ENCODE assay signal across 17 mouse cellular contexts in genomic region chrX:48367841-48368240, GRCm38 (mm10). TPM values are rescaled to one million over a fixed set of nuclear protein-coding genes. Genes with fewer than 3 reads are reported as not detected.
DNase-seq lines count a peak whose midpoint lies in the region; ATAC-seq and TF ChIP-seq lines count a peak whose summit lies in the region.
"Had no signal": no experiment of that assay in that cellular context is flagged by ENCODE, and none has a peak within 500 bp of the region (broad histone marks: within the 10 kb centered on the region; RNA-seq: fewer than 3 reads in every experiment).

No protein-coding gene starts in this region.

- H3K27me3 ChIP-seq in liver, adult 2 months (ENCODE audit: control insufficient read depth, insufficient read depth, low read length), result no peaks in the 10 kb centered on the region
- H3K27me3 ChIP-seq: embryonic facial prominence, embryonic 12.5 days; forebrain, embryonic 13.5 days; forebrain, embryonic 15.5 days had no signal

- H3K79me2 ChIP-seq in liver, adult 2 months (ENCODE audit: control insufficient read depth, insufficient read depth, low read length), result no peaks in the 10 kb centered on the region

- no peak overlapping the region for H3K9ac ChIP-seq in liver, adult 2 months (ENCODE audit: low read depth, low read length)
- H3K9ac ChIP-seq: embryonic facial prominence, embryonic 12.5 days; forebrain, embryonic 13.5 days; forebrain, embryonic 15.5 days; forebrain, postnatal 0 days had no signal

- 69% methylated on average over 9 of the region's 9 CpGs for WGBS in liver, adult 2 months

- no peak for TF ChIP-seq POLR2A in liver, adult 2 months (IDR thresholded peaks at IDR 0.05; ENCODE audit: extremely low read depth, insufficient read depth, low read length)

- peak; percentile 54 for DNase-seq in adrenal gland, postnatal 10 days
- DNase-seq in adrenal gland, adult 18-20 months (ENCODE audit: low spot score in 2 of 2), result no peak
- DNase-seq in liver, adult 2 months (ENCODE audit: extremely low read depth, low read depth, low spot score), result peak; percentile 65
- DNase-seq in liver, result no peak
- DNase-seq in adrenal gland, postnatal 25 days, result peak; percentile 8
- DNase-seq in MN1 (ENCODE audit: low spot score), result no peak
- DNase-seq: cerebellum, adult 11-12 months; cerebellum, adult 2 months; cerebellum, adult 9-10 months; cerebellum, postnatal 25 days; forebrain, postnatal 0 days had no signal

- H3K4me3 ChIP-seq in liver, adult 2 months (ENCODE audit: insufficient read depth, low read depth, low read length), result no peak overlapping the region
- H3K4me3 ChIP-seq: embryonic facial prominence, embryonic 10.5 days; embryonic facial prominence, embryonic 12.5 days; forebrain, embryonic 13.5 days; forebrain, embryonic 15.5 days had no signal

- no peak for ATAC-seq in activated CD4-positive, CD25-positive, alpha-beta regulatory T cell, adult 4 months
- ATAC-seq: forebrain, embryonic 13.5 days; forebrain, embryonic 15.5 days; forebrain, postnatal 0 days; Patski had no signal

- H3K4me1 ChIP-seq in liver, adult 2 months (ENCODE audit: control insufficient read depth, insufficient read depth, low read length), result no peaks in the 10 kb centered on the region; the same call in 1 of the 2 replicates

- no peak for TF ChIP-seq CTCF in liver, adult 2 months (IDR thresholded peaks at IDR 0.05; ENCODE audit: low read depth, low read length)

- peak overlapping the region; percentile 25 for H3K27ac ChIP-seq in liver, adult 2 months (replicated peaks; ENCODE audit: insufficient read depth, low read depth, low read length)
- H3K27ac ChIP-seq: embryonic facial prominence, embryonic 10.5 days; embryonic facial prominence, embryonic 12.5 days; forebrain, embryonic 13.5 days; forebrain, embryonic 15.5 days had no signal

- H3K36me3 ChIP-seq in liver, adult 2 months (ENCODE audit: control insufficient read depth, insufficient read depth, low read length), result peaks cover 2% of the 10 kb centered on the region; the same call in 1 of the 2 replicates

RNA-seq across cellular contexts. Expression of gene Bcorl1, which starts 26.7 kb away (rescaled TPM):
- total RNA-seq in adrenal gland, postnatal 10 days (2021), result 10 to 100 TPM in 1 of 2 experiments, 1 to 10 TPM in 1; 9.9 to 12.6 TPM
- total RNA-seq in adrenal gland, adult 18-20 months (2021), result 1 to 10 TPM; 8.0 to 9.1 TPM
- total RNA-seq in liver, adult 2 months (2014; rRNA removed), result 1.7 and 2.8 TPM in 2 replicates
- 1.6 and 2.2 TPM in 2 replicates for polyA plus RNA-seq in liver, adult 2 months (2012; rRNA removed)
- total RNA-seq in adrenal gland, postnatal 25 days (2021), result 14.1 and 16.9 TPM in 2 replicates
- 1 to 10 TPM; 1.7 to 2.1 TPM for polyA plus RNA-seq in activated CD4-positive, CD25-positive, alpha-beta regulatory T cell, adult 4 months (2017; shearing (Covaris generic))

Comparison
In these comparisons a context has a peak if more than half of its experiments do, and no peak if none do; other contexts are left out.
1. DNase-seq: peak in adrenal gland, postnatal 10 days (single experiment), liver, adult 2 months (single experiment) and adrenal gland, postnatal 25 days (single experiment); none in adrenal gland, adult 18-20 months (0 of 2), liver (single experiment) and MN1 (single experiment).